Mouse (Mus musculus) forebrain, embryonic 15.5 days (tissue): ENCODE results near the gene Nxf1. TPM values are rescaled to one million over a fixed set of nuclear protein-coding genes. Genes with fewer than 3 reads are reported as not detected.
"Not testable (repeated sequence)": the region's sequence is repeated elsewhere in the genome, so short reads cannot be mapped to it uniquely, and the experiment has no call there.

ENCODE experiments used
- ATAC-seq: fragments of 200-750 bp; cut with Nextera tagmentation; replicated peaks from 2 replicates; pipeline ENCODE4 v1.8.0; 2017; ENCODE audit warnings: mild to moderate bottlenecking, moderate TSS enrichment, moderate library complexity
- H3K27ac ChIP-seq: fragments of 300-500 bp; sonication (generic); replicated peaks from 2 replicates; pipeline ENCODE4 v1.5.1; 2015; ENCODE audit warnings: mild to moderate bottlenecking, inconsistent platforms
- H3K27me3 ChIP-seq: fragments of 300-500 bp; sonication (generic); 2 replicates; pipeline ENCODE4 v1.6.1; 2015; ENCODE audit warnings: inconsistent platforms
- H3K36me3 ChIP-seq: fragments of 300-500 bp; sonication (generic); 2 replicates; pipeline ENCODE4 v1.6.1; 2015; ENCODE audit warnings: mild to moderate bottlenecking, inconsistent platforms
- H3K4me1 ChIP-seq: fragments of 300-500 bp; sonication (generic); 2 replicates; pipeline ENCODE4 v1.6.1; 2015; ENCODE audit warnings: inconsistent platforms
- H3K4me2 ChIP-seq: fragments of 300-500 bp; sonication (generic); replicated peaks from 2 replicates; pipeline ENCODE4 v1.6.1; 2015; ENCODE audit warnings: mild to moderate bottlenecking, inconsistent platforms
- H3K4me3 ChIP-seq: fragments of 300-500 bp; sonication (generic); 2 replicates; pipeline ENCODE4 v1.5.1; 2015; ENCODE audit warnings: mild to moderate bottlenecking, inconsistent platforms
- H3K9ac ChIP-seq: fragments of 300-500 bp; sonication (generic); replicated peaks from 2 replicates; pipeline ENCODE4 v1.6.1; 2015; ENCODE audit warnings: mild to moderate bottlenecking, inconsistent platforms
- H3K9me3 ChIP-seq: fragments of 300-500 bp; sonication (generic); 2 replicates; pipeline ENCODE4 v1.6.1; 2016; ENCODE audit warnings: inconsistent platforms
- WGBS: fragments of 180-500 bp; shearing (Covaris S2); methylation state at CpG from one replicate; pipeline ENCODE4 v1.1.7; 2015; ENCODE audit warnings: mixed read lengths; 5-methylcytosine and 5-hydroxymethylcytosine counted together
- polyA plus RNA-seq: library from polyadenylated mRNA; unstranded; fragments of >200 nt; fragmentation: Nextera tagmentation; extraction: Ambion mirVana; gene quantifications from 2 replicates; pipeline ENCODE4 v1.2.1, GENCODE M21; 2015

Gene Nxf1
- polyA plus RNA-seq, 1 experiment from 2014 or later, result 187 TPM

DNA sequence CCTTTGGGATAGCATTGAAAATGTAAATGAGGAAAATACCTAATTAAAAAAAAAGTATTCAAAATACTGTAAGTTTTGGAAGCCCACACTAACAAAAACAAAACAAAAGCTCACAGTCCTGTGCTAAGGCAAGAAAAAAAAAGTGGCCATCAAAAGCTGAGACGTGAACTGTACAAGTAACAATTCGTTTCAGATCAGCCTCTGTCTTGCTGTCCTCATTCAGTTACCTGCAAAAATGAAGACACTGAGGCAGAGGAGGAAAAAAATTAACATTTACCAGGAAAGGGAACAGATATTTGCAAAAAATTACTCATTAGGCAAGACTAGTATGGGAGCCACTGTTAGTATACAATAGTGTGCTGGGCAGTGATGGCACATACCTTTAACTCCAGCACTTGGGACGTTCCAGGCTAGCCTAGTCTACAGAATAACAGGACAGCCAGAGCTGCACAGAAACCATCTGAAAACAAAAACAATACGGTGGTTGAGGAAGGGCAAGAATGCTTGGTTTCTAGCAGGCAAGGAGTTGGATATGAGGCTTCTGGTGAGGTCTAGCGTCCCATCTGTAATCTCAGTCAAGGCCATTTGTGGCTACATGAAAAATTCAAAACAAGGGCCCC is 29.3 kb upstream of the Nxf1 start:
- Histone ChIP-seq H3K4me2 (no peak overlapping the region), H3K27ac (no peak overlapping the region), H3K9me3 (no peaks in the 10 kb centered on the region), H3K4me1 (peaks cover 25% of the 10 kb centered on the region), H3K4me3 (no peak overlapping the region), H3K9ac (no peak overlapping the region), H3K36me3 (peaks cover 26% of the 10 kb centered on the region), H3K27me3 (no peaks in the 10 kb centered on the region)
- ATAC-seq, result no peak
- 26% methylated on average over 5 of the region's 5 CpGs for WGBS

DNA sequence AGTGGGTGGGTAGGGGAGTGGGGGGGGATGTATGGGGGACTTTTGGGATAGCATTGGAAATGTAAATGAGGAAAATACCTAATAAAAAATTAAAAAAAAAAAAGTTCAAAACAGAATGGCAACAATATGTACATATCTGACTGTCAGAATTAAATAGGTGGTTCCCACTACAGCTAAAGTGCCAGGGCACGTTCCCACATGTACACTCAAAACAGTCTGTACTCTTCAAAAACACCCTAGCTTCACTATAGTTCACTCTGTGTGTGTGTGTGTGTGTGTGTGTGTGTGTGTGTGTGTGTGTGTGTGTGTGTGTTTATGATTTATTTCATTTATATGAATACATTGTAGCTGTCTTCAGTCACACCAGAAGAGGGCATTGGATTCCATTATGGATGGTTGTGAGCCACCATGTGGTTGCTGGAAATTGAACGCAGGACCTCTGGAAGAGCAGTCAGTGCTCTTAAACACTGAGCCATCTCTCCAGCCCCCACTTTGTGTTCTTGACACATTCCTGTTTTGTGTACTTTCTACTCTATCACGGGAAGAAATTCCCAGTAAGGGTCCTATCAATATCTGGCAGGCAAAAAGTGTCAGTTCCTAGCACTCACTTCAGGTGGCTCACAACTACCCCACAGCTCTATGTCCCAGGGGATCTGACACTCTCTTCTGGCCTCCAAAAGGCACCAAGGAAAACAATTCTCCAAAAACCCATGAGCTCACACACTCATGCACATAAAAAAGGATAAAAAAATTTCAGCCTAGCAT is 28.4 kb upstream of the Nxf1 start:
- not testable (repeated sequence) for H3K4me3 ChIP-seq, H3K27ac ChIP-seq, ATAC-seq, H3K9me3 ChIP-seq, H3K4me2 ChIP-seq, H3K27me3 ChIP-seq, H3K9ac ChIP-seq
- Histone ChIP-seq H3K36me3 (peaks cover 26% of the 10 kb centered on the region), H3K4me1 (peaks cover 25% of the 10 kb centered on the region)
- 45% methylated on average over 3 of the region's 3 CpGs for WGBS

DNA sequence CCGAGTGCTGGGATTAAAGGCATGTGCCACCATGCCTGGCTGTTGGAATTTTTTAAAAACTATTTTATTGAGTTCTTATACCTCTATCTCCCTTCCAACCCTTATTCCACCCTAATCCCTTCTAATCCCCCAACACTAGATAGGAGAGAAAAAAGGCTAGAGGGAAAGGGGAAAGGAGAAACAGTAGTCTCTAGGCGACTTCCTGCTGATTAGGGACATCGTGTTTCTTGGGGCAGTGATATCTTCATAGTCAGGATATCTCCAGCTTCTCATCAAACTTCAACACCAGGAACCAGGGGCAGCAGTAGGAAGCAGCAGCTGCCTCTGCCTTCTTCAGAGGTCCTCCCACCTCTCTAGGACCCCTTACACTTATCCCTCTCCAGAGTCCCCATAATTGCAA is 22.5 kb upstream of the Nxf1 start:
- H3K4me1 ChIP-seq, result peaks cover 17% of the 10 kb centered on the region
- no peak overlapping the region for H3K4me3 ChIP-seq
- H3K36me3 ChIP-seq, result peaks cover 18% of the 10 kb centered on the region
- no peak for ATAC-seq
- no peaks in the 10 kb centered on the region for H3K9me3 ChIP-seq
- no peak overlapping the region for H3K9ac ChIP-seq
- WGBS, result 74% methylated on average over 3 of the region's 3 CpGs
- H3K27ac ChIP-seq, result no peak overlapping the region
- no peak overlapping the region for H3K4me2 ChIP-seq
- no peaks in the 10 kb centered on the region for H3K27me3 ChIP-seq

DNA sequence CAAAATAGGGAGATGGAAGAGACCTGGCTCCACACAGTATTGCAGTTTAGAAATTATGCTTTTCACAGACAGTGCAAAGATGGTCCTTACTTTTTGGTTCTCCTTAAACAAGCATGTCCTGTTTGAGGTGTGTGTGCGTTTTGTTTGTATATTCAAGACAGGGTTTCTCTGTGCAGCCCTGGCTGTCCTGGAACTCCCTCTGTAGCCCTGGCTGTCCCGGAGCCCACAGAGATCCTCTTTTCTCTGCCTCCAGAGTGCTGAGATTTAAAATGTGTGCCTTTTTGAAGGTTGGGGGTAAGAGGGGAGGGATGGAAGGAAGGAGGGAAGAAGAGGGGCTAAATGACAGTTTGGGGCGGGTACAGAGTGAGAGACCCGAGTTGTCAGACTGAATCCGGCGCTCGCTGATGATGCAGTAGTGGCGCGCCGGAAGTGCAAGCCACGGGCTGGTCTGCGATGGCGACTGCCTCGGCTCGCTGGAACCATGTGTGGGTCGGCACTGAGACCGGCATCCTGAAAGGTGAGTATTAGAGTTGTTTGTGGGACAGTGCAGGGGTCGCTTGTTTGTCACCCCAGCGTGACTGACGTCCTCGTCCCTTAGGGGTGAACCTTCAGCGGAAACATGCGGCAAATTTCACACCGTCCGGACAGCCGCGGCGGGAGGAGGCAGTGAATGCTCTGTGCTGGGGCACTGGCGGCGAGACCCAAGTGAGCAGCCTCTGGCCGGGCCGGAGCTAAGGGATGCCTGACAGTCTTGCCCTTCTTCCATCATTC is 21.3 kb upstream of the Nxf1 start, which contains the start of gene Wdr74:
Gene Wdr74, plus strand, starts transcription at position 439 of the 771 bp plus-strand sequence.
- peaks cover 30% of the 10 kb centered on the region for H3K36me3 ChIP-seq
- H3K9ac ChIP-seq, result peak within 1 kb of the TSS; percentile 64
- under 1% methylated on average over 32 of the region's 32 CpGs for WGBS
- H3K27me3 ChIP-seq, result no peaks in the 10 kb centered on the region
- peak; percentile 96 for ATAC-seq
- H3K27ac ChIP-seq, result peak within 1 kb of the TSS; percentile 83
- peak within 1 kb of the TSS; percentile 57 for H3K4me3 ChIP-seq
- H3K4me1 ChIP-seq, result peaks cover 21% of the 10 kb centered on the region
- H3K4me2 ChIP-seq, result peak within 1 kb of the TSS; percentile 81
- no peaks in the 10 kb centered on the region for H3K9me3 ChIP-seq

GRCm38 (mm10) chr19:8736160-8736467 is 20.8 kb upstream of the Nxf1 start:
- no peak for ATAC-seq
- H3K9me3 ChIP-seq, result no peaks in the 10 kb centered on the region
- peaks cover 33% of the 10 kb centered on the region for H3K36me3 ChIP-seq
- H3K4me2 ChIP-seq, result peak overlapping the region; percentile 81
- peaks cover 26% of the 10 kb centered on the region for H3K4me1 ChIP-seq
- H3K4me3 ChIP-seq, result peak overlapping the region; percentile 57
- no peaks in the 10 kb centered on the region for H3K27me3 ChIP-seq
- WGBS, result 3% methylated on average over 11 of the region's 11 CpGs
- peak overlapping the region; percentile 83 for H3K27ac ChIP-seq
- H3K9ac ChIP-seq, result peak overlapping the region; percentile 64

GRCm38 (mm10) chr19:8738911-8739310 is 18.0 kb upstream of the Nxf1 start:
- Histone ChIP-seq H3K27ac (no peak overlapping the region), H3K36me3 (peaks cover 40% of the 10 kb centered on the region), H3K27me3 (no peaks in the 10 kb centered on the region), H3K4me1 (peaks cover 45% of the 10 kb centered on the region), H3K9ac (no peak overlapping the region), H3K9me3 (no peaks in the 10 kb centered on the region), H3K4me3 (no peak overlapping the region), H3K4me2 (no peak overlapping the region)
- 92% methylated on average over 7 of the region's 7 CpGs for WGBS
- ATAC-seq, result no peak

DNA sequence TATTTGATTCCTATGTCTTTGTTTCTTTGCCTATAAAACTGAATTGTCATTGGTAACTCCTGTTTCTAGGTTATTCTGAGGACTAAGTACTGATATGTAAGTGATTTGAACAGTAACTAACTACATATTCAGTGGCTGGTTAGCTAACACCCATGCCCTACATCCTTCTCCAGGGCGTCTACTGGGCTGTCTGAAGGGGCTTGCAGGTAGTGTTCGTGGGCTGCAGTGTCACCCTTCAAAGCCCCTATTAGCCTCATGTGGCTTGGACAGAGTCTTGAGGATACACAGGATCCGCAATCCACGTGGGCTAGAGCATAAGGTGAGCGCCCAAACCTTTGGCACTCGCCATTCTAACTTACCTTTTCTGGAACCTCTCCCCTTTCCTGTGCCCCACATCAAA is 17.2 kb upstream of the Nxf1 start:
- H3K27me3 ChIP-seq, result no peaks in the 10 kb centered on the region
- H3K4me2 ChIP-seq, result no peak overlapping the region
- no peak overlapping the region for H3K4me3 ChIP-seq
- H3K9ac ChIP-seq, result no peak overlapping the region
- H3K4me1 ChIP-seq, result peaks cover 45% of the 10 kb centered on the region
- no peaks in the 10 kb centered on the region for H3K9me3 ChIP-seq
- WGBS, result 92% methylated on average over 6 of the region's 6 CpGs
- no peak for ATAC-seq
- H3K36me3 ChIP-seq, result peaks cover 47% of the 10 kb centered on the region
- H3K27ac ChIP-seq, result no peak overlapping the region

- Histone ChIP-seq H3K4me2 (peak within 1 kb of the TSS; percentile 98), H3K27me3 (no peaks in the 10 kb centered on the region), H3K9ac (peak within 1 kb of the TSS; percentile 57), H3K36me3 (peaks cover 57% of the 10 kb centered on the region), H3K4me1 (peaks cover 40% of the 10 kb centered on the region), H3K4me3 (peak within 1 kb of the TSS; percentile 82), H3K27ac (peak within 1 kb of the TSS; percentile 96), H3K9me3 (no peaks in the 10 kb centered on the region)
- ATAC-seq, result no peak; the same call in 1 of the 2 replicates
- WGBS, result 63% methylated on average over 14 of the region's 14 CpGs
These were observed 16.3 kb upstream of the Nxf1 start, which contains the start of gene 1700092M07Rik for GRCm38 (mm10) chr19:8740603-8741002. Gene 1700092M07Rik (plus strand): TSS chr19:8740718.

GRCm38 (mm10) chr19:8741243-8741869 is 15.5 kb upstream of the Nxf1 start, which contains the start of gene Stx5a:
Gene Stx5a (plus strand): TSS chr19:8741413.
- peak within 1 kb of the TSS; percentile 82 for H3K4me3 ChIP-seq
- under 1% methylated on average over 36 of the region's 36 CpGs for WGBS
- H3K4me1 ChIP-seq, result peaks cover 36% of the 10 kb centered on the region
- H3K9ac ChIP-seq, result peak within 1 kb of the TSS; percentile 85
- no peaks in the 10 kb centered on the region for H3K27me3 ChIP-seq
- ATAC-seq, result peak; percentile 98
- H3K27ac ChIP-seq, result peak within 1 kb of the TSS; percentile 96
- no peaks in the 10 kb centered on the region for H3K9me3 ChIP-seq
- peak within 1 kb of the TSS; percentile 98 for H3K4me2 ChIP-seq
- H3K36me3 ChIP-seq, result peaks cover 64% of the 10 kb centered on the region

- peak overlapping the region; percentile 96 for H3K27ac ChIP-seq
- H3K4me1 ChIP-seq, result peaks cover 28% of the 10 kb centered on the region
- 28% methylated on average over 14 of the region's 14 CpGs for WGBS
- no peaks in the 10 kb centered on the region for H3K27me3 ChIP-seq
- H3K36me3 ChIP-seq, result peaks cover 72% of the 10 kb centered on the region
- peak overlapping the region; percentile 82 for H3K4me3 ChIP-seq
- no peak for ATAC-seq
- peak overlapping the region; percentile 85 for H3K9ac ChIP-seq
- H3K9me3 ChIP-seq, result no peaks in the 10 kb centered on the region
- H3K4me2 ChIP-seq, result peak overlapping the region; percentile 98
These were observed 14.7 kb upstream of the Nxf1 start for GRCm38 (mm10) chr19:8742176-8742575.

- Histone ChIP-seq H3K27ac (no peak overlapping the region), H3K9ac (no peak overlapping the region), H3K27me3 (no peaks in the 10 kb centered on the region), H3K4me2 (no peak overlapping the region), H3K4me1 (peaks cover 26% of the 10 kb centered on the region), H3K36me3 (peaks cover 76% of the 10 kb centered on the region), H3K4me3 (no peak overlapping the region), H3K9me3 (no peaks in the 10 kb centered on the region)
- no peak for ATAC-seq
- 94% methylated on average over 1 of the region's 1 CpGs for WGBS
These were observed 11.5 kb upstream of the Nxf1 start for GRCm38 (mm10) chr19:8745382-8745781.
